Mouse (Mus musculus) T-cell, adult 66 days (primary cell): ENCODE results near the gene Supv3l1. TPM values are rescaled to one million over a fixed set of nuclear protein-coding genes. Genes with fewer than 3 reads are reported as not detected.

ENCODE experiments used
- total RNA-seq, 2 experiments: library from RNA; stranded (reverse); gene quantifications; 3 replicates in 1 of 2; 4 replicates in 1 of 2; pipeline ENCODE4 v1.2.4; 2023

Supv3l1 gene
- 10 to 100 TPM; 22.1 to 28.4 TPM for total RNA-seq

DNA sequence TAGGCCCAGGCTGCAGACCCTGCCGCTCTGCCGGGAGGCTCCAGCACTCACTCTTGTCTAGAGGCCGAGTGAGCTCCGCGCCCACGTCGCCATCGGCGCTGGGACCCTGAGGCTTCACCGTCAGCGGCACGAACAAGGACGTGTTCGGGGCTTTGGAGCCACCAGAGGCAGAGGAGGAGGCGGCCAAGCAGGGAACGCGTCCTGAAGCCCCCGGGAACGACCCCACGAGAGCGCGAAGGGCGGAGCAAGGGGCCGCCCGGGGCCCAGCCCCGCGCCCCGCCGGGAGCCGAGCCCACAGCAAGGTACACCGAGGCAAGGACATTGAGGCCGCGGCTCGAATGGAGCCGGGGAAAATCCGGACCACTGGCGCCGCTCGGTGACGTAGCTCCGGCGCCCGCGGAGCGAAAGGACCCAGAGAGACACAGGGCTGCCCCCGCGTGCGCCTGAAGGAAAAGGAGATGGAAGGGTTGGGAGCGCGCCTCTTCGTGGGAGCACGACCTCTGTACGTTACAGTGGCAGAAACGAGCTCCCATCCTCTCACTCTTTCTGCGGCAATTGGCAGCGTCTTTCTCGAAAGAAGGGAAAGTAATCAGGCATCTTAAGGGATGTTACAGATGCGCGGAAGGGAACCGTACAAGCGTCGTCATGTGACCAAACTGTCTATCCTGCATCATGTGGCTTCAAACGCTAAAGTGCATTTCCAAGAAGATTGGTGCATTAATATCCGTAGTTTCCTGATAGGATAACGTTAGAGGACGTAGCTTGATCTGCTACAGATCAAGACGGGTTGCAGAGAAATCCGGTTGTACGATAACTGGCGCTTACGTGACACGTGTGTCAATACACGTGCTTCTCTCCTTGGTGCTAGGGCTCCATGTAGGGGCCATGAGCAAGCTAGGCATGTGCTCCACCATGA lies at the start of gene Supv3l1, which contains the start of gene 4930507D05Rik:
TSS of gene Supv3l1 (minus strand) at position 375 of the 916 bp plus-strand sequence.
TSS of gene 4930507D05Rik (plus strand) at position 126 of the 916 bp plus-strand sequence.

DNA sequence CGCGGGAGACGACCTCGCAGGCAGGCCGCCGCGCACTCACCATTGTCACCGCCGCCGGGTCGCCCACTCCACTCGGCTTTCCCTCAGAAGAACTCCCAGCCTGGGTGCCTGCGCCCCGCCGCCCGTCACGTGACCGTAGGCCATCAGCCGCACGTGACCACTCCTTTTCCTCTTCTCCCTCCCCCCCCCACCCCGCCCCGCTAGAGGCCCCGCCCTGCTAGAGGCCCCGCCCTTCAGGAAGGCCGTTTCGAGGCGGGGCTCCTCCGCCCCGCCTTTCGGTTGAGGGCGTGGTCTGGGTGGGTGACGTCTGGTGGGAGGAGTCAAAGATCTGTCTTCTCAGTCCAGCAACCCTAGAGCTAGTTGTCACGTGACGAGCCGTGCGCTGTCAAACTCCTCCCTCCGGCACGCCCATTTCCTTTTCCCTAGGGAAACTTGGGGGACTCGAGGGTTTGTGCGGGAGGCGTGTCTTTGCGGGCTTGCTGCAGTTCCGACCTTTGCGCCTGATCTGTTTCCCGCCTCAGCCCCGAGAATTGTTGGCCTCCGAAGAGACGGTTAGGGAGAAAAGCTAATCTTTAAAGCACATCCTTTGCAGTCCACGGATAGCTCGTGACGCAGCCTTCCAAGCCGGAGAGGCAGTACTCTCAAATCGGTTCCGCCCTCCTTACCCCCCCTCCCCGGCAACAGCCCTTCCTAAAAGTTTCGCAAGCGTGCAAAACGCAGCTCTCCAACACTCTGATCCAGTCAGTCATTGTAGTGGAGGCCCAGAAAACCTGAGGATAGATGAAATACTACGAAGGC lies 37.3 kb upstream of the Supv3l1 start, which contains the start of gene Vps26a:
TSS of gene Vps26a (minus strand) at position 188 of the 798 bp plus-strand sequence.

DNA sequence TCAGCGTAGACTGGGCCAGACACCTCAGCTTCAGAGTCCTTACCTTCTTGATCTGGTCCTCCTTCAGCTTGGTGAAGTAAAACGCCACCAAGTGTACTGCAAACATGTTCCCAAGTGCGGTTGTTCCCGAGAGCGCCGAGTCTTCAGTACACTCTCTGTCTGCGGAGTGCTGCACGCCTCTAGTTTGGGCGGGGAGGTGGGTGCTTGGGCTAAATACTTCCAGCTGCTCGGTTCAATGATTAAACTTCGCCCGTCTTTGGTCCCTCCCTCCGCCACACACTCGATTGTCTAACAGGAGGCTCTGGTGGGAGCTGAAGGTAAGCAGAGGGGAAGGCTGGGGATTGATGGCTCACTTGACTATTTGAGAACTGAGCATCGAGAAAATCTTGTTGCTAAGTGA lies 27.3 kb downstream of the Supv3l1 start, which contains the start of gene Hkdc1:
TSS of gene Hkdc1 (minus strand) at position 237 of the 400 bp plus-strand sequence.

GRCm38 (mm10) chr10:62379808-62380207 lies 69.7 kb downstream of the Supv3l1 start, which contains the start of gene Hk1:
Gene Hk1 (minus strand): TSS chr10:62379908.

Other genes with a start within 250 kb of the Supv3l1 start
- gene Tspan15, start 218.5 kb downstream of the Supv3l1 start, total RNA-seq, result 1 to 10 TPM; 1.5 to 3.3 TPM
- gene Tacr2, start 197.3 kb downstream of the Supv3l1 start, total RNA-seq, result not detected
- 10 to 100 TPM; 76.7 to 83.6 TPM for gene Hk1, start 69.8 kb downstream of the Supv3l1 start, total RNA-seq
- gene Hkdc1, start 27.2 kb downstream of the Supv3l1 start, total RNA-seq, result not detected
- gene 4930507D05Rik, start 249 bp downstream of the Supv3l1 start, total RNA-seq, result 1 to 10 TPM in 1 of 2 experiments, not detected in 1; 1.5 TPM
- gene Vps26a, start 37.1 kb upstream of the Supv3l1 start, total RNA-seq, result 10 to 100 TPM; 25.5 to 28.5 TPM
- 100 to 1,000 TPM; 358 to 378 TPM for gene Srgn, start 77.7 kb upstream of the Supv3l1 start, total RNA-seq
- 10 to 100 TPM; 16.8 to 19.9 TPM for gene Kif1bp, start 128.7 kb upstream of the Supv3l1 start, total RNA-seq
- 100 to 1,000 TPM; 145 to 150 TPM for gene Ddx21, start 152.5 kb upstream of the Supv3l1 start, total RNA-seq
- 100 to 1,000 TPM; 127 to 151 TPM for gene Ddx50, start 201.5 kb upstream of the Supv3l1 start, total RNA-seq